Mouse (Mus musculus) neural tube, embryonic 10.5 days (tissue): Measurements from ENCODE around the gene Shank2.

Experiments used
- DNase-seq: peaks from one replicate; pipeline ENCODE4 v3.0.0-alpha.2; 2017; ENCODE audit warnings: low spot score; ENCODE audit errors: extremely low spot score

The Shank2 gene

GRCm38 (mm10) chr7:144208628-144209027, 206.9 kb downstream of the Shank2 start:
- DNase-seq: no peak

GRCm38 (mm10) chr7:144210526-144210925, 208.8 kb downstream of the Shank2 start:
- DNase-seq: no peak

DNA sequence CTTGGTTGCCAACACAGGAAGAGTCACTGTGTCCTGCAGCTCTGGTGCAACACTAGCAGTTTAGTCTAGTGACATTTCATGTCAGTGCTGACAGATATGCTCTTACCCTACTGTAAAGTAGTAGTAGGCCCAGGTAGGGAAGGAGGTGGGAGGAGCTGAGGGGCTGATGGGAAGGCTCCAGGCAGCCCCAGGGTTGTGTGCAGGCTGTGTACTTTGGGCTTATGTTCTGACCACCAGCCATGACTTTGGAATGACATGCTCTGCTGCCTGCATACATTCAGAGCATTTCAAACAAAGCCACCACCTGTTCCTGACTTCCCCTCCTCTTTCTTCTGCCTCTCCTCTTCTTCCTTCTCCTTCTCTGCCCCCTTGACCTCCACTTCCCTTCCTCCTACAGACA, 211.0 kb downstream of the Shank2 start:
- DNase-seq: no peak

DNA sequence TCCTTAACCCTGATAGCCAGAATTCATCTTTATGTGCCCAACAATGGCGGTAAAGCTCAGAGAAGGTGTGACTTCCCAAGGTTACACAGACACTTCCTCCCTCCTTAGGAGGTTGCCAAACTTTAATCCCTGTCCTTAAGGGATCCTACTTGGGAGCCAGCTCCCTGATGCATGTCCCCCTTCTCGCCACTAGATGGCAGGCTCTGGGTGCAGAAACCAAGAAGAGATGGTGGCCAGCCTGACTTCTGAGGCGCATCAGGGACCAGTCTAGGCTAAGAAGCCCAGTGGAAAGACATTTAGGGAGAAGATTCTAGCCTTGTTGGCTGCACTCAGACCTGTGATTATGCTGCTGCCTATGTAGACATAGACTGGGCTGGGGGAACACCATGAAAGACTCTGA, 215.5 kb downstream of the Shank2 start:
- DNase-seq: peak; percentile 69

GRCm38 (mm10) chr7:144228683-144229082, 227.0 kb downstream of the Shank2 start:
- DNase-seq: no peak

GRCm38 (mm10) chr7:144229421-144229820, 227.7 kb downstream of the Shank2 start:
- no peak for DNase-seq

DNA sequence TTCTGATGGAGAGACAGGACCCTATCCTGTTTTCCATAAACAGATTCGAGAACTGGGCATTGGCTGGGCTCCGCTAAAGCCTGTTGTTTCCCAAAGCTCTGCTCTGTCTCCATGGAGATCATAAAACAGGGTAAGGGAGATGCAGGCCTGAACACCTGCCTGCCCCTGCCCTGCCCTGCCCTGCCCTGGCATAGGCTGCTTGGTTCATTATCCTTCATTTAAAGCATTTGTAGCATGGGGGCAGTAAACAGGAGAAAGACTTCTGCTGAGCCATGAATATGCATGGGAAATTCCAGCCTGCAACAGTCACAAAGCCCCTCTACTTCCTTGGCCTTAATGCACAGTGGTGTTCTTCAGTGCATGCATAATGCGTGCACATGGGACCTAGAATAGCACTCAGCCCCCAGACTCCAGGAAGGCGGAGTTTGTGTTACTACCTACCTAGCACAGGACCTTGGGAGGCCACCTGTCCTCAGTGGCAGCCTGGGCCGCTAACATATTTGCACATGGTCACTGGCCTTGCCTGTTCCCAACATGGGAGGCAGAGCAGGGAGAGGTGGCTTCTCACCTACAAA, 230.5 kb downstream of the Shank2 start:
- DNase-seq: no peak

DNA sequence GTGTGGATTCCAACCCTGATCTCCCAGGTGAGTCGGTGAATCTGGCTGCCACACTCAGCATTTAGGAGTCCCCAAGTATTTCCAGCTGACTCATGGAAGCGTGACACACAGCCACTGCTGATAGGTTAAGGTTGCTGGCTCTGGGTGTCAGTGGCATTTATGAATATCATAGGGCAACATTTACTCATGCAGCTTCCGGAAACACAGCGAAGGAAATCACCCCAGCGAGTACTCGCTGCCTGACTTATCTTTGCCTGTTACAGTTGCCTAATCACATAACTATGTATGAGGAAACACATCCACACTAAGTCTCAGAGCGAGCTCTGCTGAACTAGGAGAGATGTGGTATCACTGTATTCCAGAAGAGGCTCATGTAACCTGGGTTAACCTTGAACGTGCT, 231.8 kb downstream of the Shank2 start:
- no peak for DNase-seq

GRCm38 (mm10) chr7:144234783-144235182, 233.1 kb downstream of the Shank2 start:
- DNase-seq: no peak

- DNase-seq: no peak
Measured at GRCm38 (mm10) chr7:144235523-144235922, 233.8 kb downstream of the Shank2 start.

DNA sequence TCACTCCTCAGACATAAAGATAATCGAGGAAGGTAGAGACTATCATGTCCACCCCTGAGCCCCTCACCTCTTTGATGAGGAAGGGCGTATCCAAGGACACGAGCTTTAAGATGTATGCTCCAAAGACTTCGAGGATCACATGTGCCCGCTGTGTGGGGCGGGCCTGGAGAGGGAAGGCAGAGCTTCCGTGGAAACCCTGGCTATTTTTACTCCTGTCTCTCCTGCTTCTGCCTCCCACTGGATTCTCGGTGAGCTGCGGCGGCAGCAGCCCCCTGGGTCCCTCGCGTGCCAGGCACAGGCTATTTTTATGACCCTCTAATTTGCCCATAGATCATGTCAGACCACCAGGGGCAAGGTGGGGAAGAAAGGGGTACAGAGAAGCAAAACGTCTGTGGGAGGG, 235.1 kb downstream of the Shank2 start:
- DNase-seq: no peak

DNA sequence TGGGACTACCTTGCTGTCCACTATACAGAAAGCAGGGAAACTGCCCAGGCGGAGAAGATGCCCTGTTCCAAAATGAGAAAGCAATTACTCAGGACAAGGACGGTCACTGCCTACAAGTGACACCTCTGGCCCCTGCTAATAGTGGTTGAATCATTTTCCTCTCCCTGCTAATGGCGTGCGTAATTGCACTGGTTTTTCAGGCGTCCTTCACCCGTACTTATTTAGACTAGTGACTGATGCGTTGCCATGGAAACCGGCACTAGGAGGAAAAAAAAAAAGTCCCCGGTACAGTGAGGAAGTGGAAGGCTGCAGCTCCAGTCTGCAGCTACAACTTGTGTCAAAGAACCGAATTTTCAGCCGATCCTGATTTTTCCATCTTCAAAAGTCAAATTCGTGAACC, 236.7 kb downstream of the Shank2 start:
- peak; percentile 36 for DNase-seq

GRCm38 (mm10) chr7:144238992-144239391, 237.3 kb downstream of the Shank2 start:
- no peak for DNase-seq

DNA sequence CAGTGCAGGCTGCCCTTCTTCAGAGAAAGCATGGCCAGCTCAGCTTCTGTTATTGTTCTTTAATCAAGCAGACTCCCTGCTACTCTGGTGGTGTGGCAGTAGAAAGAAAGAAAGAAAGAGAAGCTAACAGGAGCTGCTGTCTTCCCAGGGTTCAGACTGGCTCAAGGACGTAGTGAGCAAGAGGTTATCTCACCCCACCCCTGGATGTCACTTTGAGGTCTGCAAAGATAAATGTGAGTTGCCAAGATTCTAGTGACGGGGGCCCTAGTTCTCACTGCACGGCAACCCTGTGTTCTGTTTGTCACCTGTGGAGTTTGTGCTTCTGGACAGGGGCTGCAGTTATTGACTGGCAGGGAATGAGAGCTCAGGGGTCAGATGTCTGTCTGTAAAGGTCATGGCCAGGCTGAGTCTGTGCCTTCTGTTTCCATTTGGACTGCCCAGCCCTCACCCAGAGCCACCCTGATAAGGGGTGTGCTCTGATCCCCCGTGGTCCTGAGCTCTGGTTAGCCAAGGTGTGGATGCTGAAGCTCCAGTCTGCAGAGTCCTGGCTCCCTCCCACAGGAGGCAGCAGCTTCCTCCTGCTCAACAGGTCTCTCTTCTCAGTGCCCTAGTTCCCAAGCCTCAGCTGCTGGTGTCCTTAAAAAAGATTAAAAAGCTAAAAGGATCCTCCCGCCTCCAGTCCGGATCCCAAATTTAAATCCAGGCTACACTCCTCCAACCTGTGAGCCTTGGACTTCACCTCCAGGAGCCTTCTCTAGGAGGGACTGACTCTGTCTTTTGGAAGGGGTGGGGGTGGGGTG, 238.0 kb downstream of the Shank2 start:
- DNase-seq: no peak

DNA sequence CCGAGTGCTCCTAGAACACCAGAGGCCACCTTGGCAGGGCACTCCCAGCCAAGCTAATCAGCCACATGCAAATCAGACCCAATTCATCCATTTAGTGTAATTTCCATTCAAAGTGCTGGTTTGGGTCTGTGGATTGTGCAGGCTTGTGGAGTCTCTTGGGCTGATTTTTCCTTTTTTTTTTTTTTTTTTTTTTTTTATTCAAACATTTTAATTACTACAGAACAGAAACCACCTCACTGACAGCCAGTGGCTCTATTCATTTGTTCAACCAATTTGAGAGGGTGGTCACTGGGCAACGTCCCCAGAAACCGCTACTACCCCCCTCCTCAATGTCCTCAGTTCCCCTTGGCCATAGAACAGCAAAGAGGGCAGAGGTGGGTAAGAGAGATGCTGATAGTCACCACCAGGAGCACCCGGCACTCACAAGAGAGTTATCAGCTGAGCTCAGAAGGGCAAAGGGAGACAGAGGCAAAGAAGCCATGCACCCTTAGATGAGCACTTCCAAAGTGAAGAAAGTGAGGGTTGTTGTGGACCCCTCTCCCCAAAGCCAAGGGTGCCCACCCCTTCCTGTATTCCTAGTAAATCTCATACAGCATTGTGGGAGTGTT, 239.1 kb downstream of the Shank2 start:
- DNase-seq: no peak

DNA sequence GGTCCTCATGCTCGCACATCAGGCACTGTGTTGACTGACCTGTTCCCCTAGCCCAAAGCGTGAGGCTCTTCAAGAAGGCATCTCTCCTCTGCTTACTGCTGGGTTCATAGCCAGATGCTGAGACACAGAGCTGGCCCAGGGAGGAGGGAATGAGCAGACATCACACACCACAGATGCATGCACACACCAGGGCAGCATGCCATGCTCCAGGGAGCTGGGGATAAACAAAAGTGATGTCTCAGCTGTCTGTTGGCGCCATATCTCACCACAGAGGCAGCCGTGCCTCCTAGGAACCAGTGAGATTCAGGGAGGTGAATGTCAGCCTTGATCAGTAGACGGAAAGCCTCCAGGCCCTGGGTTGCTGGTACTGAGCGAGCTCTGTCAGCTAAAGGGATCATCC, 242.5 kb downstream of the Shank2 start:
- no peak for DNase-seq

DNA sequence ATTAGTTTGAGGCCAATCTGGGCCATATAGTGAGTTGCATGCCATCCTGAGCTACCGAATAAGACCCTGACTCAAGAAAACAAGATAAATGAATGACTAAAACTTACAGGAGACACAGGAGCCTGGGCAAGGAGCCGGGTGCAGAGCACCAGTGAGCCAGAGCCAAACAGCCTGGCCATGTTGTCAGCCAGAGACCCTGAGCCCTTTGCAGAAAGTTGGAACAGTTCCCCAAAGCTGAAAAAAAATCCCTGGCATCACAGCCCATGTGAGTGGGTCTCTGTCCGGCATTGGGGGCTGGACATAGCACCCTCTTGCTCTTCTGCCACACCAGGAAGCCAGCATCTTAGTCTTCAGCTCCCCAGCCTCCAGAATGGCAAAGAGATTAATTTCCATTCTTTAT, 244.5 kb downstream of the Shank2 start:
- no peak for DNase-seq

GRCm38 (mm10) chr7:144248686-144249422, 247.1 kb downstream of the Shank2 start:
- DNase-seq: no peak

- DNase-seq: no peak
Measured at GRCm38 (mm10) chr7:144250791-144251190, 249.1 kb downstream of the Shank2 start.

GRCm38 (mm10) chr7:144251250-144251649, 249.5 kb downstream of the Shank2 start:
- DNase-seq: no peak

DNA sequence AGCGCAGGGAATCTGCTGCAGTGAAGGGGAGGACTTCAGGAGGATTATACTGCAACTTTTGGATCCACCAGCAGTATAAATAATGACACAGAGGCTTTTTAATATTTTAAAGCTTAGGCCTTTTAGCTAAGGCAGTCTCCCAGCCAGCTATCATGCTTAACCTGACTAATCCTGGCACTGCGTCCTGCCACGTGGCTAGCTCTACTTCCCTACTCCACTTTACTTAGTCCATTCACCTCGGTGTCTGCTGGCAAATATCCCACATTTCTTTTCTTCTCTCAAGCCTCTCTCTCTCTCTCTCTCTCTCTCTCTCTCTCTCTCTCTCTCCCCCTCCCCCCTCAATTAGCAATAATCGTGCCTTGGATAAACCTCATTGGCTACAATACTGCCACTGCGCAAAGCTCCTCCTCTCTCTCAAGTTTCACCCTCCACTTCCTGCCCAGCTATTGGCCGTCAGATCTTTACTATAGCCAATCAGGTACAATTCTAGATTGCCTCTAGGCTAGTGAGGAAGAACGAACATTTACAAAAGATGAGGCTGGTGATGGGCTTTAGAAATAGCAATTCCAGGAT, 253.0 kb downstream of the Shank2 start:
- DNase-seq: no peak

DNA sequence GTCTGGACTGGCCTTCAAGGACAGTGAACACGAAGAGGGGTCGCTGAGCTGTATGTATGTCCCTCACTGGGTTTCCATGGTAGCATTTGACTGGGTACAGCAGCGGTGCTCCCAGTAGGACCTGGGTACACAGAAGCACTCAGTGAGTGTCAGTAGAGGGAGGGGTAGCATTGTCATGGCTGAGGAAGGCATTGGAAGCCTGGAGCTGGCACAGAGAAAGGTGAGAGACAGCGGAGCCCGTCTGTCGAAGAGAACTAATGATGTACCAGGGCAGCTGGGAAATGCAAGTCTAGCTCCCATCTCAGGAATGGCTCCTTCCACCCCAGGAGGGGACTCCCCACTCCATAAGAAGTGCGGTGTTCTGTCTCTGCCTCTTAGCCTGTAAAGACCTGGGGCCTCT, 256.1 kb downstream of the Shank2 start:
- DNase-seq: no peak
